Mouse (Mus musculus) hindbrain, postnatal 0 days (tissue): ENCODE measurements at regions not wholly inside any gene's neighbourhood (a gene's known extent, or its start where the extent isn't known, plus 50 kb on each side); places are given as distances from the start of the nearest gene placed in this dataset.

Experiments used
- ATAC-seq: fragments of 200-750 bp; cut with Nextera tagmentation; 2 replicates; pipeline ENCODE4 v1.8.0; 2017; ENCODE audit warnings: mild to moderate bottlenecking, moderate TSS enrichment, moderate library complexity
- DNase-seq: peaks from one replicate; pipeline ENCODE4 v3.0.0-alpha.2; 2015; ENCODE audit warnings: low spot score
- H3K27ac ChIP-seq: fragments of 300-500 bp; sonication (generic); 2 replicates; pipeline ENCODE4 v1.5.1; 2014; ENCODE audit warnings: mild to moderate bottlenecking
- H3K27me3 ChIP-seq: fragments of 300-500 bp; sonication (generic); 2 replicates; pipeline ENCODE4 v1.6.1; 2014; ENCODE audit warnings: low read length, mixed read lengths; ENCODE audit not compliant: insufficient read depth
- H3K36me3 ChIP-seq: fragments of 300-500 bp; sonication (generic); 2 replicates; pipeline ENCODE4 v1.6.1; 2014; ENCODE audit warnings: low read length, mixed read lengths; ENCODE audit not compliant: insufficient read depth
- H3K4me1 ChIP-seq: fragments of 300-500 bp; sonication (generic); 2 replicates; pipeline ENCODE4 v1.6.1; 2014; ENCODE audit warnings: antibody characterized with exemption, low read length, mixed read lengths; ENCODE audit not compliant: insufficient read depth
- H3K4me2 ChIP-seq: fragments of 300-500 bp; sonication (generic); 2 replicates; pipeline ENCODE4 v1.6.1; 2014; ENCODE audit warnings: low read depth, mild to moderate bottlenecking, low read length, moderate library complexity, mixed read lengths
- H3K4me3 ChIP-seq: fragments of 300-500 bp; sonication (generic); 2 replicates; pipeline ENCODE4 v1.5.1; 2014; ENCODE audit warnings: low read length
- H3K9ac ChIP-seq: fragments of 300-500 bp; sonication (generic); replicated peaks from 2 replicates; pipeline ENCODE4 v1.6.1; 2014; ENCODE audit warnings: mild to moderate bottlenecking, low read length, moderate library complexity, mixed read lengths
- H3K9me3 ChIP-seq: fragments of 300-500 bp; sonication (generic); 2 replicates; pipeline ENCODE4 v1.6.1; 2016; ENCODE audit warnings: low read length, mixed read lengths
- CTCF ChIP-seq: IDR thresholded peaks from 2 replicates; pipeline ENCODE4 v1.5.1; 2016; ENCODE audit warnings: antibody characterized with exemption, control low read depth, low read depth
- WGBS: fragments of 180-500 bp; shearing (Covaris S2); extraction: QIAGEN DNeasy Blood & Tissue Kit; methylation state at CpG from one replicate; pipeline ENCODE4 v1.1.7; 2014; 5-methylcytosine and 5-hydroxymethylcytosine counted together

DNA sequence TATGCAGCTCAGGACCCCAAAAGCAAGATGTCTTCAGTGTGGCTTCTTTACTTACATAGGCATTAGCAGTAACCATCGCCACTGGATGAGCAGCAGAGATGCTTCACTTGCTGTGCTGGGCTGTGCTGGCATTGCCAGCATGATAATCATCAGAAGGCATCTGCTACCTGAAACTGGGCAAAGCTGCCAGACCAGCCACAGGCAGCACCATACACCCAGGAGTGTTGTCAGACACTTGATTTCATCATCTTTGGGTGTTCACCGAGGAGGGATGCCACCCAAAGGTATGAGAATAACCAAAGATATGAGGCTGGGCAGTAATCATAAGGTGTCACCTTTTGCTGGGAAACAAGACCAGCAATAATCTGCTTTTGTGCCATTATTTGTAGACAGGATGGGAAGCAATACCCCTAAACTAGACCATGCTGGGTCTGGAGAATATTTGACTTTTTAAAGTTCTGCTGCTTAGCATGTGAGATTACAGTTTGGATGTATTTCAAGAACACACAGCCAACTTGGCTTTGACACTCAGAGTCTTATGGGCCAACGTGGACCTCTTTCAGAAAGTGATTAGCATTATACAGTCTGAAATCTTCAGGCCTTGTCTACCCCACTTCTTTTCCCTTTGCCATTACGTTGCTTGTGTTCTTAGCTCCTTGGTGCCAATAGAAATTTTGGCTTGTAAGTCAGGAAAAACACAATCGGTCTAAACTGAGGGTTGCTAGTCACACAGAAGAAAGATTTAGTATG, 80.7 kb upstream of the Cerkl start:
- DNase-seq, result no peak
- ATAC-seq, result no peak
- no peak overlapping the region for H3K4me3 ChIP-seq
- H3K9me3 ChIP-seq, result no peaks in the 10 kb centered on the region
- no peaks in the 10 kb centered on the region for H3K27me3 ChIP-seq
- H3K4me1 ChIP-seq, result no peaks in the 10 kb centered on the region
- no peak for TF ChIP-seq CTCF
- H3K36me3 ChIP-seq, result no peaks in the 10 kb centered on the region
- H3K9ac ChIP-seq, result no peak overlapping the region
- 65% methylated on average over 5 of the region's 5 CpGs for WGBS
- no peak overlapping the region for H3K27ac ChIP-seq
- H3K4me2 ChIP-seq, result no peak overlapping the region

DNA sequence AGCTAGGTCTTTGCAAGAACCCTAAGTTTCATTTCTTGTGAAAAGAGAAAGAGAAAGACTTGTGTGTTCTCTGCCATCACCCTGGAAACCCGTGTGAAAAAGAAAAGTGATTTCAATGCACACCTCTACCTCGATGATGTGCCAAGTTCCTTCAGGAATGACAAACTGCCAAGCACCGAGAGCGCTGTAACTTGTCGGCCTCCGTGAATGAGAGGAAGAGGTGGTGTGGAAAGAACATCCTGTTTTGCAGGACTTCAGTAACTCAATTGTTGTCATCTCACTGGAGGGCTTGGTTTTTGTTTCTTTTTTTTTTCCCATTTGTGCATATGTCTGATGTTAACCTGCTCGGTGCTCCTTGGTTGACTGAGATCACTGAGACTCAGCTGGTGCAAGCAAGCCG, 83.8 kb upstream of the Cerkl start:
- H3K27ac ChIP-seq, result no peak overlapping the region
- no peak overlapping the region for H3K9ac ChIP-seq
- H3K4me2 ChIP-seq, result no peak overlapping the region
- H3K27me3 ChIP-seq, result no peaks in the 10 kb centered on the region
- H3K9me3 ChIP-seq, result no peaks in the 10 kb centered on the region
- H3K4me3 ChIP-seq, result no peak overlapping the region
- H3K36me3 ChIP-seq, result no peaks in the 10 kb centered on the region
- H3K4me1 ChIP-seq, result no peaks in the 10 kb centered on the region
- ATAC-seq (no peak), DNase-seq (no peak)
- WGBS, result 88% methylated on average over 8 of the region's 8 CpGs
- no peak for TF ChIP-seq CTCF

DNA sequence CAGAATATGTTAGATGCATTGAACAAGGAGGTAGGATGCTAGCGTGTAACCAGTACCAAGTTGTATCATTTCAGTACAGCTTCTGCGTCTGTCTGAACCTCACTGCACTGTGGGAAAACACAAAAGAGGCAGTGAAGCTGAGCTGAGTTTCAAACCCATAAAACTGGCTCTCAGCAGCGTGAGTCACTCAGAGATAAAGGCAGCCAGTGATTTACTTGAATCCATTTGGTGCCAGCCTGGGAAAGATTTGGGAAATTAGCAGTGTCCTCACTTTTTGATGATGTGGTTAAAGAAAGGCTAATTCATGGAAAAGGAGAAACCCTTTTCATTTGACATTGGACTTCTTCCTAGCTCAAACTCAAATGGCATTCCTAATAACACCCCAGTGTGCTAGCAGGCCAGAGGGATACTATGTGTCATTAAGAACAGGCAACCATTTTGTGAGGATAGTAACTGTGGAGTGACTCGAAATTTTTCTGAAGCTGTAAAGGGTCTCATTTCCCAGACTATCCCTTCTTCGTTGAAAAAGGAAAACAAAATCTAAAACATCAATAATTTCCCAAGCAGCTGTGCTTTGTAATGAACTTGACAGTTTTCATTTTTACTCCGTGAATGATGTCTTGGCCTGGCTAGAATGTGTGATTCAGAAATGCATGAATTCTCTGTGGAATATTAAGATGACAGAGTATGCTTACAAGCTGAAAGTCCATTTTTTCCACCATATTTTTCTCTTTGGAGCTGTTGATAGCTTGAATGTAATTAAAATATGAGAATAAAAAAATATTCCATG, 85.8 kb upstream of the Cerkl start:
- ATAC-seq (no peak), DNase-seq (no peak)
- WGBS, result 62% methylated on average over 6 of the region's 6 CpGs
- H3K36me3 ChIP-seq, result no peaks in the 10 kb centered on the region
- H3K4me3 ChIP-seq, result no peak overlapping the region
- no peak overlapping the region for H3K9ac ChIP-seq
- H3K4me1 ChIP-seq, result no peaks in the 10 kb centered on the region
- H3K9me3 ChIP-seq, result no peaks in the 10 kb centered on the region
- H3K4me2 ChIP-seq, result no peak overlapping the region
- H3K27ac ChIP-seq, result no peak overlapping the region
- no peaks in the 10 kb centered on the region for H3K27me3 ChIP-seq
- TF ChIP-seq CTCF, result no peak

DNA sequence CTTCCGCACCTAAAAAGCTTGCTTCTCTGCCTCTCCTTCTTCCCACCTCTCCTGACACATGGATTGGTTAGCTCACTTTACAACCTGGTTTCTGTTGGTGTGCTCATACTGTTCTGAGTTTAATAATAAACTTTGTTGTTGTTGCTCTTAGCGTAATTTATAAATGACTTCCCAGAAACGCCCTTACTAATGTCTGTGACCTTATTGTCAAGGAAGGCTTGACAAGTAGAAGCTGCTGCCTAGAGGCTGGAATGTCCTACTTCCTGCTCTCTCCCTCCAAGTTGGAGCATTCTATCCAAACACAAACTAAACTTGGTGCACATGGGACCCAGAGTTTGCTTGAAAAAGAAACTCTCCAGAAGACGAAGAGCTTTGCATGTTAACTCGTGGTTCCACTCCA, 86.9 kb upstream of the Cerkl start:
- Histone ChIP-seq H3K4me3 (no peak overlapping the region), H3K27ac (no peak overlapping the region), H3K9me3 (no peaks in the 10 kb centered on the region), H3K4me1 (no peaks in the 10 kb centered on the region), H3K4me2 (no peak overlapping the region), H3K36me3 (no peaks in the 10 kb centered on the region), H3K9ac (no peak overlapping the region), H3K27me3 (no peaks in the 10 kb centered on the region)
- TF ChIP-seq CTCF, result no peak
- no peak for DNase-seq
- 85% methylated on average over 5 of the region's 5 CpGs for WGBS
- no peak for ATAC-seq

DNA sequence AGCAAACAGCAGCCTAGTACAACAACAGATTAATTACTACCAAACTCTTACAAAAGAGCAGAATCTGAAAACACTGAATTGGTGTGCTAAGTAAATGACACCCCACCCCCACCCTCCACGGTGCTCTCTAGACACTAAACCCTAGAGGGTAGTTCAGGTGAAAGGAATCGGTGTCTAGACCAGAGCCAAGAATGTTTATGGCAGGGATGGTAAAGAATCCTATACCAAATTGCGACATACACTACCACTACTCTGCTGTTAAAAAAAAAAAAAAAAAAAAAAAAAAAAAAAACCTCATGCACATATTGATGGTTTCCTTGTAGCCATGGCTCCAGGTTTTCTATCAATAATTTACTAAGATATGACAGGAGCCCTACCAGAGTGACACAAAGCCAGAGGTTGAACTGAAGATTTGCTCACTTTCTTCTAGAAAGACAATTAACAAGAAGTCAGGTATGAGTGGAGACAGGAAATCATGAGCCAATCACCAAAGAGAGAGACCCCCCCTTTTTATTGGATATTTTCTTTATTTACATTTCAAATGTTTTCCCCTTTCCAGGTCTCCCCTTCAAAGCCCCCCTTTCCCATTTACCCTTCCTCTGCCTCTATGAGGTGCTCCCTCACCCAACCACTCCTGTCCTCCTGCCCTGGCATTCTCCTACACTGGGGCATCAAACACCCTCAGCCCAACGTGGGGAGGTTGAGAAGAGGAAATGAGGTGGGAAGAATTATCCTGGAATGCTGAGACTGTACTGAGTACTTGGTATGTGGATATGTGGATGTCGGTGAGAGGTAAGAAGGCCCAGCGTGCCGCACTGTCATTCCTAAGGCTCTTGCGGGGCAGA, 87.6 kb upstream of the Cerkl start:
- Histone ChIP-seq H3K9ac (no peak overlapping the region), H3K27ac (no peak overlapping the region), H3K4me1 (no peaks in the 10 kb centered on the region), H3K4me3 (no peak overlapping the region), H3K27me3 (no peaks in the 10 kb centered on the region), H3K36me3 (no peaks in the 10 kb centered on the region), H3K4me2 (no peak overlapping the region), H3K9me3 (no peaks in the 10 kb centered on the region)
- 89% methylated on average over 8 of the region's 8 CpGs for WGBS
- TF ChIP-seq CTCF, result no peak
- ATAC-seq (no peak), DNase-seq (no peak)

DNA sequence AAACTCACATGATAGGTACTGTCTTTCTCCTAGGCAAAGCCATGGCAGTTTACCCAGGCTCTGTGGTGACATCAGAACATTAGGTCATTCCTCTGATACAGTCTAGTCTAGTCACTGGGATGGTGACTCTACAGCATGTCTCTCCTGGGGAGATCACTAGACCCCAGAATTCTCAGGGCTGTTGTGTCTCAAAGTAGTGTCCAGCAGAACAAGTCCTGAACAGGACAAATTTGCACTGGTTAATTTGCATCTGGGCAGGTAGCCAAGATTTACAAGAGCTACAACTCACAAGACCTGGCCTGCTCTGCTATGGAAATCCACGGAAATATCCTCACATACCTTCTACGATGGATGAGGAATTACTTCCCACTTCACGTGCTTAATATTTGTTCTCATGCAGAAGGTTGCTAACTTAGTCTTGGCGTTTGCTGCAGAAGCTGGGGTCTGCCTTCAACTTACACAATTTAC, 88.2 kb upstream of the Cerkl start:
- WGBS, result 77% methylated on average over 4 of the region's 4 CpGs
- no peak for TF ChIP-seq CTCF
- no peak for ATAC-seq

More for the DNA sequence above, 88.2 kb upstream of the Cerkl start:
- Histone ChIP-seq H3K27ac (no peak overlapping the region), H3K9ac (no peak overlapping the region), H3K4me1 (no peaks in the 10 kb centered on the region), H3K27me3 (no peaks in the 10 kb centered on the region), H3K4me2 (no peak overlapping the region), H3K4me3 (no peak overlapping the region), H3K9me3 (no peaks in the 10 kb centered on the region), H3K36me3 (no peaks in the 10 kb centered on the region)
- DNase-seq, result no peak
